Mouse (Mus musculus): Measurements from ENCODE around the gene Spryd3.
A peak's percentile ranks its signal among the peaks of the same experiment; 100 is the strongest.

The Spryd3 gene

DNA sequence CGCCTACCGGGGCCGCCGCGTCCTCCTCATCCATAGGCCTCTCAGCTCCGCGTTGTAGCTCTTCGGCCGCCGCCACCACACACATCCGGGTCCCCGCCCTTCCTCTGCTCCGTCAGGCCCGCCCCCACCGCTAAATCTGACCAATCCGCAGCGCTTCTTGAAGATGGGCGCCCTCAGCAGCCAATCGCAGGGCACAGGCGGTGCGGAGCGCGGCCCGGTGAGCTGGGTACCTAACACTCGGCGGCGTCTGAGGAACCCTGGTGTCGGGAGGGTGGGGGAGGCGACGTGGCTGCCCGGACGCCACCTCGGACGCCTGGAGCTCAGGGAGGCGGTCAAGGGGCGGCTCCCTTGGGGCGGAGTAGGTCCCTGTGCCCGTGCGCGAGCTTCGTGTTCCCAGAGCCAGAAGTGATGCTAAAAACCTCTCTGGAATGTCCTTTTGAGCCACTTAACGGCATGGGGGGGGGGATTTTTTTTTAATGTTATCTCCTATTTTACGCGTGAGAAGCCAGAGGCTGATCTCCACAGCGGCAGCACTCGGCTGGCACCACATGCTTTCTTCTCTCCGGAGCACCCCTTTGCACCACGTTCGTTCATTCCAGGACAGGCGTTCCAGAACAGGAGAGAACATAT lies at the start of gene Spryd3:
Gene Spryd3, minus strand, starts transcription at position 106 of the 630 bp plus-strand sequence.
- DNase-seq (ENCODE audit: low read depth, low spot score) = peak; percentile 97

- DNase-seq (ENCODE audit: low read depth, low spot score) = no peak
These were observed 47.0 kb upstream of the Spryd3 start for GRCm38 (mm10) chr15:102183076-102183475.

DNA sequence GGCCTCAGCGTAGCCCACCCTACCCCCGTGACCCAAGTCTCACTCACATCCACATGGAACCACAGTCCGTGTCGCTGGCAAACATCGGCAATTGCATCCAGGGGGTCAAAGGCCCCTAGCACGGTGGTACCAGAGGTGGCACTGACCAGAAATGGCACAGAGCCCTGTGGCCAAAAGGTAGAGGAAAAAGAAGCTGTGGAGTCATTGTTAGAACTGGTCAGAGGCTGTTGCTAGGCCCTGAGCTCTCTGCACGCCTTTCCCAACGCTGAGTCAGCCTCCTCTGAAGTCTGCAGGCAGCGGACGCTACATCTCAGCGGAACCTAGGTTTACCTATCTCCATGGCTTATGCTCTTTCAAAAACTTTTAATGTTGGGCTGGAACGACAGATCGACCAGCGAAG lies 43.9 kb upstream of the Spryd3 start:
- peak; percentile 34 for DNase-seq (ENCODE audit: low read depth, low spot score)

- DNase-seq (ENCODE audit: low read depth, low spot score) = peak; percentile 59
These were observed 43.1 kb upstream of the Spryd3 start for GRCm38 (mm10) chr15:102179106-102179505.

DNA sequence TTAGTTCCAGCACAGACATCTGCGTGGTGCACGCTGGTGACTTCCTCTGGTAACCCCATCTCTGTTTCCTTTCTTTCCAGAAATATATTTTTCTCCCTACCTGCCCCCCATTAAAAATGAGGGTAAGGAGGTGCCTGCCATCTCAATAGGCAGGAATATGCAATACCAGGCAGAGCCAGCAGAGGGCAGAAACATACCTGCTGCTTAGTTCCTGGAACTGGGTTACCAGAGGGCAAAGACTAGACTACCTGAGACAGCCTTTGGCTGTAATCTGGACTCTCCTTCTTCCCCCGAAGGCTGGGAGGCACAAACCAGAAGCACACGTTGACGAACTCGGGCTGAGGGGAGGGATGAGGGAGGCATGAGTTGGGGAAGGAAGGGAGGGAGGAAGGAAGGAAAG lies 42.2 kb upstream of the Spryd3 start:
- peak; percentile 88 for DNase-seq (ENCODE audit: low read depth, low spot score)

GRCm38 (mm10) chr15:102177417-102177816 lies 41.4 kb upstream of the Spryd3 start:
- no peak for DNase-seq (ENCODE audit: low read depth, low spot score)

DNA sequence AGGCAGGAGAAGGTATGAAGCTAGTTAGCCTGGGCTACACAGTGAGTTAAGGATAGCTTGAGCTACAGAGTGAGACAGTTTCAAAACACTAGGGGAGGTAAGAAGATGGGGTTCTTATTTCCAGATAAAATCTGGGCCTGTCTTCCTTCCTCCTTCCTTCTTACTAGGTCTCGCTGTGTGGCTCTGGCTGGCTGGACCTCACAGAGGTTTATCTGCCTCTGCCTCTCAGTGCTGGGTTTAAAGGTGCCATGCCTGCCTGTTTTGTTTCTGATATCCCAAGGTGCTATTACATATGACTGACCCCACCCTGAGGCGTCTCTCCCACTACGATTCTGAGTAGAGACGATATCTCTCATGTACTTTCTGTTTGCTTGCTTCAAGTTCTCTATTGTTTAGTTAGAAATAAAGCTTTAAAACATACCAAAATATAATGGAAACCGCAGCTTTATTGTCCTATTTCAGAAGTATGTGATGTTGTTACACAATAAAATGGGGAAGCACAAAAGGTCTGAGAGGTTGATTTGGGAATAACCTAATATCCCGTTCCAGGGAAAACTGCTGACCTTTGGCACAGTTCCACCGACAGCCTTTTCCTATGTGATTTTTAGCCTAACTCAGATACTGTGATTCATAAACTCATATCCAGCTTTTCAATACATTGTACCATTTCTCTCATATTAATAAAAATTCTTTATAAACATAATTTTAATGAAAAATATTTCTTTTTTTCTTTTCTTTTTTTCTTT lies 40.7 kb upstream of the Spryd3 start:
- no peak for DNase-seq (ENCODE audit: low read depth, low spot score)

DNA sequence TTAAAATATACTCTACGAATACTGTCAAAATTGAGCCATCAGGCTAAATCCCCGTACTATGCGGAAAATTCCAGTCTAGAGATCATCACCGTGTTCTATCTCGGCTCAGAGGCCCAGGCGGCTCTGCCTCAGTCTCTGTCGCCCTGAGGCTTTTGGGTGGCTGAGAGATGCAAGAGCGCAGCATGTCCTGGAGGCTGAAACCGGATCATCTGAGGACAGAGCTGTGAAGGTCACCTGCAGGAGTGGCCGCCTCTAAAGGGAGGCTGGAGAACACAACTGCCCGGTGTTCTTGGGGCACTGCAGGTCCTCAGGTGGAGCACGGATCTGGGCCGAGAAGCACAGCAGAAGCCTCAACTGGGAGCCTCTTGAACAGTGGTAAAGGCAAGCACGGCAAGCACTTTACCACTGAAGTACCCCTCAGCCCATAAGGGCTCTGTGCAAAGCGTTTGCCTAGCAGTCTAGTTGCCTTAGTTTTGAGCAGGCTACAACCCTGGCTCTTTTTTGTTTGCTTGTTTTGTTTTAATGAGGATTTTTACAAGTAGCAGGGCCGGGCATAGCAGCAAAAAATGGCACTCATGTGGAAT lies 39.8 kb upstream of the Spryd3 start:
- DNase-seq (ENCODE audit: low read depth, low spot score) = peak; percentile 53

DNA sequence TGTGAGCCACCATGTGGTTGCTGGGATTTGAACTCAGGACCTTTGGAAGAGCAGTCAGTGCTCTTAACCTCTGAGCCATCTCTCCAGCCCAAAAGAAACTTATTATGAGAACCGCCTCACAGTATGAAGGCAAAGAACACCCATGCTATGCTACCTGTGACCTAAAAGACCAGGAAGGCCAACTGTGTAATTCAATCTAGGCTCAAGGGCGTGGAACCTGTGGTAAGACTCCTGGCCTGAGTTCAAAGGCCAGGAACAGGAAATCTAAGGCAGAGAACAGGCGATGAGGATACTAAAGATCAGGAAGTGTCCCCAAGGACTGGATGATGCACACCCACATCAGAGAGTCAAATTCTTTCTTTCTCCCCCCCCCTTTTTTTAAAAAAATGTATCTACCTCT lies 37.5 kb upstream of the Spryd3 start:
- DNase-seq (ENCODE audit: low read depth, low spot score) = no peak

DNA sequence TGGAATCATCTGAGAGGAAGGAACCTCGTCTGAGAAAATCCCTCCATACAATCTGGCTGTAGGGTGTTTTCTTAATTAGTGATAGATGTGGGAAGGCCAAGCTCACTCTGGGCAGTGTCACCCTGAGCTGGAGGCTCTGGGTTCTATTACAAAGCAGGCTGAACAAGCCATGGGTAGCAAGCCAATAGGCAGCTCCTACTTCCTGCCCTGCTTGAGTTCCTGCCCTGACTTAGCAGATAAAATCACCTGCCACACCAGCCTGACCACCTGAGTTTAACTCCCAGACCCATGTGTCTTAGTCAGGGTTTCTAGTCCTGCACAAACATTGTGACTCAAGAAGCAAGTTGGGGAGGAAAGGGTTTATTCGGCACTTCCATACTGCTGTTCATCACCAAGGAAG lies 33.0 kb upstream of the Spryd3 start:
- no peak for DNase-seq (ENCODE audit: low read depth, low spot score)

- DNase-seq (ENCODE audit: low read depth, low spot score) = no peak
These were observed 31.6 kb upstream of the Spryd3 start for GRCm38 (mm10) chr15:102167620-102168021.

DNA sequence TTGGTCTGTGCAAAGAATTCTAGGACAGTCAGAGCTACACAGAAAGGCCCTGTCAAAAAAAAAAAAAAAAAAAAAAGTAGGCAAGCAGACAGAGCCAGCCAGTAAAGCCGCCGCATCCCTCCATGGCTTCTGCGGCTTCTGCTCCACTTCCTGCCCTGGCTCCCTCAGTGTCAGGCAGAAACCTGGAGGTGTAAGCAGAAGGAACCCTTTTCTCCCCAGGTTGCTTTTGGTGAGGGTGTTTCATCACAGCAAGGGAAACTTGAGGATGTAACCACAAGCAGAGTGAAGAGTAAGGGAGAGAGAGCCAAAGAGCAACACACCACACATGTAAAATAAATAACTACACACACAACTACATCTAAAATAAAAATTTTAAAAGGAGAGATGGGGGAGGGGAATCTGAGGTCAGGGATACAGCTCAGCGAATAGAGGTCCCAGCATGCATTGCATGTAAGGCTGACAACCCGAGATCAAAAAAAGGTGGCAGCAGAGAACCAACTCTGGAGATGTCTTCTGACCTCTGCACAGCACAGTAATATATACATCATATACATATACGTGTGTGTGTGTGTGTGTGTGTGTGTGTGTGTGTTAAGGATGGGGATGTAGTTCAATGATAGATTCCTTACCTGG lies 29.6 kb upstream of the Spryd3 start:
- DNase-seq (ENCODE audit: low read depth, low spot score) = no peak

- peak; percentile 64 for DNase-seq (ENCODE audit: low read depth, low spot score)
These were observed 28.1 kb upstream of the Spryd3 start for GRCm38 (mm10) chr15:102163900-102164693.

GRCm38 (mm10) chr15:102160415-102161060 lies 24.5 kb upstream of the Spryd3 start:
- peak; percentile 66 for DNase-seq (ENCODE audit: low read depth, low spot score)

DNA sequence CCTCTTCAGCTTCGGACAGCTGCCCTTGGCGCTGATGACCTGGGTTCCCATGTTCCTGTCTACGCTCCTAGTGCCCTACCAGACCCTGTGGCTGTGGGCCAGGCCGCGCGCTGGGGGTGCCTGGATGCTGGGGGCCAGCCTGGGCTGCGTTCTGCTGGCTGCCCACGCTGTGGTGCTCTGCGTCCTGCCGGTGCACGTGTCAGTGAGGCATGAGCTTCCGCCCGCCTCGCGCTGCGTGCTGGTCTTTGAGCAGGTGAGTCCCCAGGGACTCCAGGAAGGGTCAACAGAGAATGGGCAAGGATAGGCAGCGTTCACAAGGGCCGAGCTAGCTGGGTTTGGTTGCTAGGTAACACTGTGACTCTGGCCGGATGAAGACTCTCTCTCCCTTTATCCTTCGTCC lies 20.8 kb upstream of the Spryd3 start:
- DNase-seq (ENCODE audit: low read depth, low spot score) = peak; percentile 92

DNA sequence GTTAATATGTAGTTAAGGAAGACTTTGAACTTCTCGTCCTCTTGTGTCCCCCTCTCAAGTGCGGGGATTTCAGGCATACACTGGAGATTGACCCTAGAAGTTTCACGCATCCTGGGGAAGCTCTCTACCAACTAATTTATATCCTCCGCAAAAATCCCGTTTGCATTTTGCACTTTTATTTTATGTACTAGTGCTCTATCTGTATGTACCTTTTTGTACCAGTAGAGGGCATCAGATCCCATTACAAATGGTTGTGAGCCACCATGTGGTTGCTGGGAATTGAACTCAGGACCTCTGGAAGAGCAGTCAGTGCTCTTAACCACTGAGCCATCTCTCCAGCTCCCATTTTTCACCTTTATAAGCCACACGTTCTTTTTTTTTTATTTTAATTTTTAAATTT lies 19.0 kb upstream of the Spryd3 start:
- DNase-seq (ENCODE audit: low read depth, low spot score) = peak; percentile 50

GRCm38 (mm10) chr15:102152646-102153045 lies 16.6 kb upstream of the Spryd3 start:
- no peak for DNase-seq (ENCODE audit: low read depth, low spot score)

DNA sequence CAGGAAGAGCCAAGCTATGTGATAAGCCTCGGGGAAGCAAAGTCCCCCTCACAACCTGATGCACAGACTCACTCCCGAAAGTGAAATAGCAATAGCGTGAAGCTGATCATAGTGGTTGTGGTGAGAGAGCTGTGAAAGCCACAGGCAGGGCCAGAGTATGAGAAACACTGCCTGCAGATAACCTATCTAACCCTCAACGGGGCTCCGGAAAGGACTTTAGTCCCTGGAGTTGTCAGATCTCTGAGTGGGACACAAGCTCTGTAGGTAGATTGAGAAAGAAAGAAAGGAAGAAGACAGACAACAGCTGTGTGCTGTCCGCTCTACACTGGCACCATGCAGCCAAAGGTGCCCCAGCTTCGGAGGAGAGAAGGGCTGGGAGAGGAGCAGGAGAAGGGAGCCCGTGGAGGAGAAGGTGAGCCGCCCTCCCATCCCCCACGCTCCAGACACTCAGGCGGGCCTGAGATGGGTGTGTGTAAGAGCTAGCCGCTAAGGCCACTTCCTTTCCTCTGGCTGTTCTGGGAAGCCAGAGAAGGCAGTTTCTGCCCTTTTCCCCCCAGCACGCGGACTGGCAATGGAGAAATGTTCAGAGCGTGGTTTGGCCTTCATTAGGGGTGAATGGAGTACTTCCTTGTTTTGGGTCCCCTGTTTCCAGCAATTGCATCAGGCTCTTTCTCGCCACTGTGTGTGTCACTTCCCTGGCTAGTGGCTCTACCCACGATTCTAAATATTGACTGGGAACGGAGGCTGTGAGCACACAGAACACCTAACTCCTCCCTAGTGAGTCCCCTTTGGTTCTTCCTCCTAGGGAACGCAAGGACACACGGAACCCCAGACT lies 14.5 kb upstream of the Spryd3 start, which contains the start of gene Soat2:
Gene Soat2, plus strand, starts transcription at position 226 of the 835 bp plus-strand sequence.
- peak; percentile 49 for DNase-seq (ENCODE audit: low read depth, low spot score)

- DNase-seq (ENCODE audit: low read depth, low spot score) = no peak
These were observed 13.5 kb upstream of the Spryd3 start for GRCm38 (mm10) chr15:102149561-102149960.
